Mouse (Mus musculus): ENCODE data around the gene Tmem201. TPM values are rescaled to one million over a fixed set of nuclear protein-coding genes. Genes with fewer than 3 reads are reported as not detected.
A peak's percentile ranks its signal among the peaks of the same experiment; 100 is the strongest.

Tmem201 gene
- 34.2 and 37.5 TPM in 2 replicates for polyA plus RNA-seq (2012; rRNA removed)

DNA sequence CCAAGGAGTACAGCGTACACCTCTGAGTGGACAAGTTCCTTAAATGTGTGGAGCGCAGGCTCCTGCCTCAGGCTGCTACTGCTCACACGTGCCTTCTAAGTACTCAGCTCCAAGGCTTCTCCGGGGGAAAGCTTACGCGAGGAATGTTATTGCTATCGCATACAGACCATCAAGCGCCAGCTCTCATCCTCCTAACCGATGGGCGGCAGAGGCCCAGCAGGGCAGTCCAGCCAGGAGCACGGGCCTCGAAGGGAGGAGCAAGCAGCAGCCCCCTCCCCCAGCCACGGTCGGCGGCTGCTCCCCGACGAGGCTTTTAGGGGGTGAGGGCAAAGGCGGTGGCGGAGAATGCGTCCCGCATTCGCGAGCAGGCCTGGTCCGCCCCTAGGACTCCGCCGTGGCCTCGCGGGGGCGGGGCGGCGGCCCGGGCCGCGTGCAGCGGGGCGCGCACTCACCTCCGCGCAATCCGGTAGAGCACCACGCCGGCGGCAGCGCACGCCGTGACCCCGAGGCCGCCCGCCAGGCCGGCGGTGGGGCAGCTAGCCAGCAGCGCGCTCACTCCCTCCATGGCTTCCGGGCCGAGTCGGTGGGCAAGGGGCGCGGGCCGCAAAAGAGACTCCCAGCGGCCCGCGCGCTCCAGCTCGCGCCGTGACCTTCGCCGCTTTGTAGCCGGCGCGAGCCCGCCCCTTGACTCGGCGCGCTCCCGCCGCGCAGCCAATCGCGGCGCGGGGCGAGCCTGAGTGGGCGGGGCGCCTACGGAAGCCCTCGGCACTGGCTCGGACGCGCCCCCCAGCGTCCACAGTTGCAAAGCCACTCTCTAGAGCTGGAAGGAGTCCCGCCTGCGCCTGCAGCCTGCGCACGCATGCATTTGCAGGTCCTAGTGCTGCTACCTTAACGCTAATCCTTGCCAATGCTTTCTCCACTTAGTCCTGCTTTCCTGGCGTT is at the start of gene Tmem201:
Gene Tmem201 (minus strand): TSS at position 662 of the 942 bp plus-strand sequence.
- Histone ChIP-seq H3K27ac (ENCODE audit: insufficient read depth, low read depth, low read length) (peak within 1 kb of the TSS; percentile 11; the same call in 1 of the 2 replicates), H3K36me3 (ENCODE audit: control insufficient read depth, insufficient read depth, low read length) (no peaks in the 10 kb centered on the region), H3K4me3 (ENCODE audit: insufficient read depth, low read depth, low read length) (peak within 1 kb of the TSS; percentile 89), H3K27me3 (replicated peaks; ENCODE audit: control insufficient read depth, insufficient read depth, low read length) (no peaks in the 10 kb centered on the region), H3K4me1 (ENCODE audit: control insufficient read depth, insufficient read depth, low read length) (peaks cover 9% of the 10 kb centered on the region)
- under 1% methylated on average over 96 of the region's 97 CpGs for WGBS
- peak; percentile 97 for DNase-seq
- TF ChIP-seq POLR2A (IDR thresholded peaks at IDR 0.05; ENCODE audit: low read depth, low read length) (no peak), CTCF (conservative IDR thresholded peaks at IDR 0.05; ENCODE audit: insufficient read depth, insufficient read length, low read depth, low read length) (peak; percentile 84)

DNA sequence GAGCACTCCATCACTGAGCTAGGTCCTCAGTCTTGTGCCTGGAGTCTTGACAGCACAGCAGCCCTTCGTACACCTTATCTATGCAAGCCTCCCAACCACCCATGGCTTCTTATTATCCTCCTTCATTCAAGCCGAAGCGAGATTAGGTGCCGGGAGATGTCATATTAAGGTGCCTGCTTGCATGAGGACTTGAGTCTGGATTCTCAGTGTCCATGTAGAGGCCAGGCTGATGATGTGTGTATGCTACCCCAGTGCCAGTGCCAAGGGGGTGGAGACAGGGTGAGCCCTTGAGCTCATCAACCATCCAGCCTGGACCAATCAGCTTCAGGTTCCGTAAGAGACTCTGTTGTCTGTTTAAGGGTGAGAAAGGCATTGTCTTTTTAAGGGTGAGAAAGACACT is 47.1 kb upstream of the Tmem201 start:
- Histone ChIP-seq H3K4me1 (ENCODE audit: control insufficient read depth, insufficient read depth, low read length) (peaks cover 16% of the 10 kb centered on the region), H3K36me3 (ENCODE audit: control insufficient read depth, insufficient read depth, low read length) (no peaks in the 10 kb centered on the region), H3K27ac (ENCODE audit: insufficient read depth, low read depth, low read length) (no peak overlapping the region), H3K27me3 (replicated peaks; ENCODE audit: control insufficient read depth, insufficient read depth, low read length) (no peaks in the 10 kb centered on the region), H3K4me3 (ENCODE audit: insufficient read depth, low read depth, low read length) (no peak overlapping the region)
- 96% methylated on average over 5 of the region's 5 CpGs for WGBS
- TF ChIP-seq CTCF (conservative IDR thresholded peaks at IDR 0.05; ENCODE audit: insufficient read depth, insufficient read length, low read depth, low read length) (no peak), POLR2A (IDR thresholded peaks at IDR 0.05; ENCODE audit: low read depth, low read length) (no peak)
- DNase-seq: no peak

- 57% methylated on average over 9 of the region's 9 CpGs for WGBS
- Histone ChIP-seq H3K27me3 (replicated peaks; ENCODE audit: control insufficient read depth, insufficient read depth, low read length) (no peaks in the 10 kb centered on the region), H3K4me3 (ENCODE audit: insufficient read depth, low read depth, low read length) (no peak overlapping the region), H3K27ac (ENCODE audit: insufficient read depth, low read depth, low read length) (no peak overlapping the region), H3K4me1 (ENCODE audit: control insufficient read depth, insufficient read depth, low read length) (peaks cover 10% of the 10 kb centered on the region), H3K36me3 (ENCODE audit: control insufficient read depth, insufficient read depth, low read length) (no peaks in the 10 kb centered on the region)
- TF ChIP-seq CTCF (conservative IDR thresholded peaks at IDR 0.05; ENCODE audit: insufficient read depth, insufficient read length, low read depth, low read length): no peak
- TF ChIP-seq POLR2A (IDR thresholded peaks at IDR 0.05; ENCODE audit: low read depth, low read length): no peak
- DNase-seq: peak; percentile 60
Observed at GRCm38 (mm10) chr4:149784371-149784770, 46.5 kb upstream of the Tmem201 start.

- Histone ChIP-seq H3K36me3 (ENCODE audit: control insufficient read depth, insufficient read depth, low read length) (no peaks in the 10 kb centered on the region), H3K4me1 (ENCODE audit: control insufficient read depth, insufficient read depth, low read length) (peaks cover 10% of the 10 kb centered on the region; the same call in 1 of the 2 replicates), H3K27me3 (replicated peaks; ENCODE audit: control insufficient read depth, insufficient read depth, low read length) (no peaks in the 10 kb centered on the region), H3K4me3 (ENCODE audit: insufficient read depth, low read depth, low read length) (no peak overlapping the region), H3K27ac (ENCODE audit: insufficient read depth, low read depth, low read length) (peak overlapping the region; percentile 2; the same call in 1 of the 2 replicates)
- 33% methylated on average over 8 of the region's 8 CpGs for WGBS
- peak; percentile 82 for DNase-seq
- TF ChIP-seq CTCF (conservative IDR thresholded peaks at IDR 0.05; ENCODE audit: insufficient read depth, insufficient read length, low read depth, low read length) (no peak), POLR2A (IDR thresholded peaks at IDR 0.05; ENCODE audit: low read depth, low read length) (no peak)
Observed at GRCm38 (mm10) chr4:149782975-149783374, 45.1 kb upstream of the Tmem201 start.

DNA sequence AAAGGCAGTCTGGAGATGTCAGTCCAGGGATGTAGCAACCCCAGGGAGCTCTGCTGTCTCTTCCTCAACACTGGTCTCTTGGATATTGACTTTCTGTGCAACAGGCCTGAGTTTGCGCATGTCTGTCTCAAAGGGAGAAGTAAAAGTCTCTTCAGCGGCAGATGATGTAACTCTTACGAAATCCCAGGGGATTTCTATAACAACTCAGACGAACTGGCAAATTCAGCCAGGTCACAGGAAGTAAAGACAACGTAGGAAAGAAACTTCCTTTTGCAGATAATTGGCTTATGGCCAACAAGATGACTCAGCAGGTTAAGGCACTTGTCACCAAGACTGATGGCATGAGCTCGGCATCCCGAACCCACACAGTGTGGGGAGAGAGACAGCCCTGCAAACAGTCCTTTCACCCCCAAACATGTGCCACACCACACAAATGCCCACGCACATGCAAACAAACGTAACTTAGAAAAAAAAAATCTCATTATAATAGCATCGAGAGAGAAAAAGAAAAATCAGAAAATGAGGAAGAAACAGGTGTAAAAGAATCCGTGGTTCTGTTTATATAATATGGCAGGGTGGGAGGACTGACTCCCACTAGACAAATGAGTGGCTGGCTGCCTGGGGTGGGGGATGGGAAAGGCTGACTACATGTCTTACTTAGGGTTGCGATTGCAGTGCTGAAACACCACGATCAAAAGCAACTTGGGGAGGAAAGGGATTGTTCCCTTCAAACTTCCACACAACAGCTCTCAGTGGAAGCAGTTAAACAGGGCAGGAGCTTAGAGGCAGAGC is 42.9 kb upstream of the Tmem201 start:
- H3K27ac ChIP-seq (ENCODE audit: insufficient read depth, low read depth, low read length): no peak overlapping the region
- H3K4me1 ChIP-seq (ENCODE audit: control insufficient read depth, insufficient read depth, low read length): peaks cover 25% of the 10 kb centered on the region; the same call in 1 of the 2 replicates
- H3K36me3 ChIP-seq (ENCODE audit: control insufficient read depth, insufficient read depth, low read length): no peaks in the 10 kb centered on the region
- H3K4me3 ChIP-seq (ENCODE audit: insufficient read depth, low read depth, low read length): no peak overlapping the region
- no peak for TF ChIP-seq CTCF (conservative IDR thresholded peaks at IDR 0.05; ENCODE audit: insufficient read depth, insufficient read length, low read depth, low read length)
- TF ChIP-seq POLR2A (IDR thresholded peaks at IDR 0.05; ENCODE audit: low read depth, low read length): no peak
- H3K27me3 ChIP-seq (replicated peaks; ENCODE audit: control insufficient read depth, insufficient read depth, low read length): no peaks in the 10 kb centered on the region
- 54% methylated on average over 13 of the region's 13 CpGs for WGBS
- DNase-seq: peak; percentile 64

GRCm38 (mm10) chr4:149779966-149780365 is 42.1 kb upstream of the Tmem201 start:
- H3K27ac ChIP-seq (ENCODE audit: insufficient read depth, low read depth, low read length): no peak overlapping the region
- no peaks in the 10 kb centered on the region for H3K36me3 ChIP-seq (ENCODE audit: control insufficient read depth, insufficient read depth, low read length)
- DNase-seq: no peak
- H3K4me1 ChIP-seq (ENCODE audit: control insufficient read depth, insufficient read depth, low read length): peaks cover 31% of the 10 kb centered on the region; the same call in 1 of the 2 replicates
- WGBS: 91% methylated on average over 9 of the region's 9 CpGs
- no peak for TF ChIP-seq CTCF (conservative IDR thresholded peaks at IDR 0.05; ENCODE audit: insufficient read depth, insufficient read length, low read depth, low read length)
- TF ChIP-seq POLR2A (IDR thresholded peaks at IDR 0.05; ENCODE audit: low read depth, low read length): no peak
- H3K4me3 ChIP-seq (ENCODE audit: insufficient read depth, low read depth, low read length): no peak overlapping the region
- no peaks in the 10 kb centered on the region for H3K27me3 ChIP-seq (replicated peaks; ENCODE audit: control insufficient read depth, insufficient read depth, low read length)

All from kidney, adult 2 months (tissue).